Mouse (Mus musculus) kidney, postnatal 0 days (tissue): ENCODE results near the gene Pitpnm1. TPM values are rescaled to one million over a fixed set of nuclear protein-coding genes. Genes with fewer than 3 reads are reported as not detected.
"Not testable (repeated sequence)": the region's sequence is repeated elsewhere in the genome, so short reads cannot be mapped to it uniquely, and the experiment has no call there.

Experiments
- ATAC-seq: fragments of 200-750 bp; cut with Nextera tagmentation; replicated peaks from 2 replicates; pipeline ENCODE4 v1.8.0; 2017; ENCODE audit warnings: low read depth, moderate number of reproducible peaks, moderate TSS enrichment, moderate library complexity; ENCODE audit not compliant: low FRiP score
- DNase-seq: peaks from one replicate; pipeline ENCODE4 v3.0.0-alpha.2; 2016; ENCODE audit warnings: low spot score
- H3K27ac ChIP-seq: fragments of 300-500 bp; sonication (generic); 2 replicates; pipeline ENCODE4 v1.5.1; 2014; ENCODE audit warnings: mild to moderate bottlenecking
- H3K27me3 ChIP-seq: fragments of 300-500 bp; sonication (generic); 2 replicates; pipeline ENCODE4 v1.6.1; 2014; ENCODE audit warnings: low read length, mixed read lengths; ENCODE audit not compliant: insufficient read depth
- H3K36me3 ChIP-seq: fragments of 300-500 bp; sonication (generic); 2 replicates; pipeline ENCODE4 v1.6.1; 2014; ENCODE audit warnings: low read length, mixed read lengths; ENCODE audit not compliant: insufficient read depth
- H3K4me1 ChIP-seq: fragments of 300-500 bp; sonication (generic); replicated peaks from 2 replicates; pipeline ENCODE4 v1.6.1; 2014; ENCODE audit warnings: antibody characterized with exemption, low read length, mixed read lengths; ENCODE audit not compliant: insufficient read depth
- H3K4me2 ChIP-seq: fragments of 300-500 bp; sonication (generic); 2 replicates; pipeline ENCODE4 v1.6.1; 2014; ENCODE audit warnings: mild to moderate bottlenecking, low read length, moderate library complexity, mixed read lengths
- H3K4me3 ChIP-seq: fragments of 300-500 bp; sonication (generic); replicated peaks from 2 replicates; pipeline ENCODE4 v1.5.1; 2014; ENCODE audit warnings: low read depth, low read length
- H3K9ac ChIP-seq: fragments of 300-500 bp; sonication (generic); 2 replicates; pipeline ENCODE4 v1.6.1; 2014; ENCODE audit warnings: low read depth, low read length
- H3K9me3 ChIP-seq: fragments of 300-500 bp; sonication (generic); replicated peaks from 2 replicates; pipeline ENCODE4 v1.6.1; 2016; ENCODE audit warnings: low read length, inconsistent platforms, mixed read lengths
- CTCF ChIP-seq: IDR thresholded peaks from 2 replicates; pipeline ENCODE4 v1.5.1; 2016; ENCODE audit warnings: antibody characterized with exemption, low read depth, mild to moderate bottlenecking, moderate library complexity
- WGBS: fragments of 180-500 bp; shearing (Covaris S2); extraction: QIAGEN DNeasy Blood & Tissue Kit; methylation state at CpG from one replicate; pipeline ENCODE4 v1.1.7; 2014; 5-methylcytosine and 5-hydroxymethylcytosine counted together
- polyA plus RNA-seq: library from polyadenylated mRNA; unstranded; fragments of >200 nt; fragmentation: Nextera tagmentation; extraction: Ambion mirVana; gene quantifications from 2 replicates; pipeline ENCODE4 v1.2.1, GENCODE M21; 2015

Gene Pitpnm1
- polyA plus RNA-seq, 1 experiment from 2014 or later: 12.2 TPM

GRCm38 (mm10) chr19:4129462-4129861 lies 29.7 kb downstream of the Pitpnm1 start:
- Histone ChIP-seq H3K9me3 (no peaks in the 10 kb centered on the region), H3K4me1 (peaks cover 13% of the 10 kb centered on the region; the same call in 1 of the 2 replicates), H3K4me2 (no peak overlapping the region), H3K27me3 (no peaks in the 10 kb centered on the region), H3K9ac (no peak overlapping the region), H3K36me3 (peaks cover 25% of the 10 kb centered on the region), H3K27ac (no peak overlapping the region), H3K4me3 (no peak overlapping the region)
- DNase-seq (no peak), ATAC-seq (no peak)
- no peak for TF ChIP-seq CTCF
- WGBS: 89% methylated on average over 7 of the region's 7 CpGs

GRCm38 (mm10) chr19:4130106-4130505 lies 30.3 kb downstream of the Pitpnm1 start:
- peaks cover 25% of the 10 kb centered on the region for H3K36me3 ChIP-seq
- WGBS: 63% methylated on average over 4 of the region's 4 CpGs
- ATAC-seq: no peak

GRCm38 (mm10) chr19:4131075-4131474 lies 31.3 kb downstream of the Pitpnm1 start:
- DNase-seq: no peak
- no peak for ATAC-seq
- Histone ChIP-seq H3K4me1 (peaks cover 13% of the 10 kb centered on the region; the same call in 1 of the 2 replicates), H3K9me3 (no peaks in the 10 kb centered on the region), H3K27ac (no peak overlapping the region), H3K9ac (no peak overlapping the region), H3K4me2 (no peak overlapping the region), H3K27me3 (no peaks in the 10 kb centered on the region), H3K36me3 (peaks cover 25% of the 10 kb centered on the region), H3K4me3 (no peak overlapping the region)
- TF ChIP-seq CTCF: no peak
- WGBS: 89% methylated on average over 5 of the region's 5 CpGs

More at GRCm38 (mm10) chr19:4130106-4130505, 30.3 kb downstream of the Pitpnm1 start:
- H3K4me2 ChIP-seq: no peak overlapping the region
- no peak overlapping the region for H3K4me3 ChIP-seq
- no peak overlapping the region for H3K9ac ChIP-seq
- peaks cover 13% of the 10 kb centered on the region; the same call in 1 of the 2 replicates for H3K4me1 ChIP-seq
- DNase-seq: no peak
- H3K9me3 ChIP-seq: no peaks in the 10 kb centered on the region
- H3K27ac ChIP-seq: no peak overlapping the region
- no peak for TF ChIP-seq CTCF
- no peaks in the 10 kb centered on the region for H3K27me3 ChIP-seq

GRCm38 (mm10) chr19:4131768-4132167 lies 32.0 kb downstream of the Pitpnm1 start:
- H3K4me2 ChIP-seq: no peak overlapping the region
- peak; percentile 31; the same call in 1 of the 2 replicates for TF ChIP-seq CTCF
- no peak overlapping the region for H3K9ac ChIP-seq
- DNase-seq (no peak), ATAC-seq (no peak)
- no peaks in the 10 kb centered on the region for H3K27me3 ChIP-seq
- H3K36me3 ChIP-seq: peaks cover 25% of the 10 kb centered on the region
- no peaks in the 10 kb centered on the region for H3K9me3 ChIP-seq
- H3K27ac ChIP-seq: no peak overlapping the region
- peaks cover 6% of the 10 kb centered on the region; the same call in 1 of the 2 replicates for H3K4me1 ChIP-seq
- no peak overlapping the region for H3K4me3 ChIP-seq
- 87% methylated on average over 2 of the region's 2 CpGs for WGBS

GRCm38 (mm10) chr19:4134354-4134753 lies 34.6 kb downstream of the Pitpnm1 start:
- no peak for ATAC-seq
- no peak for TF ChIP-seq CTCF
- Histone ChIP-seq H3K9me3 (no peaks in the 10 kb centered on the region), H3K27ac (no peak overlapping the region), H3K27me3 (no peaks in the 10 kb centered on the region), H3K4me3 (no peak overlapping the region), H3K4me1 (no peaks in the 10 kb centered on the region), H3K36me3 (peaks cover 20% of the 10 kb centered on the region; the same call in 1 of the 2 replicates), H3K4me2 (no peak overlapping the region), H3K9ac (no peak overlapping the region)
- WGBS: 86% methylated on average over 4 of the region's 4 CpGs
- DNase-seq: no peak

- H3K9me3 ChIP-seq, H3K4me3 ChIP-seq, H3K4me1 ChIP-seq, H3K27me3 ChIP-seq, DNase-seq, ATAC-seq, H3K4me2 ChIP-seq, H3K27ac ChIP-seq, H3K9ac ChIP-seq: not testable (repeated sequence)
- H3K36me3 ChIP-seq: peaks cover 15% of the 10 kb centered on the region; the same call in 1 of the 2 replicates
- WGBS: 70% methylated on average over 6 of the region's 6 CpGs
Observed at GRCm38 (mm10) chr19:4135229-4135962, 35.6 kb downstream of the Pitpnm1 start.
